Mouse (Mus musculus) kidney, adult 18-20 months (tissue): ENCODE measurements at regions not wholly inside any gene's neighbourhood (a gene's known extent, or its start where the extent isn't known, plus 50 kb on each side); places are given as distances from the start of the nearest gene placed in this dataset.
A peak's percentile ranks its signal among the peaks of the same experiment; 100 is the strongest.
"Not testable (repeated sequence)": the region's sequence is repeated elsewhere in the genome, so short reads cannot be mapped to it uniquely, and the experiment has no call there.

Source experiments
- DNase-seq: peaks from one replicate; pipeline ENCODE4 v3.0.0; 2021

DNA sequence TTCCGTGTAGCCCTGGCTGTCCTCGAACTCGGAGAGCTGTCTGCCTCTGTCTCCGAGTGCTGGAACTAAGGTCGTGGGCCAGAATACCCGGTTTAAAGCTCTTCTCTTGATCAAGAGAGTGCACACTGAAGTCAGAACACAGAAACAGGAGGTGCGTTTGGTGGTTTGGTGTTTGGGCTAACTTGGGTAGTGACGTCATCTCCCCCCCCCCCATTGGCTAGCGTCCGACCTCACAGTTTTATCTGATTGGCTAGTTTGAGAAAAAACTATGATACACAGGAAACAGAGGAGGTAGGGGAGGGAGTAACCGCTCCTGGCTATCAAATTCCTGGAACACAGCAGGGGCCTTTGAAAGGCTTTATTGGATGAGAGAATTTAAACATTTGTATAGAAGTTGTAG is 60.2 kb upstream of the Pim1 start:
- DNase-seq = no peak

DNA sequence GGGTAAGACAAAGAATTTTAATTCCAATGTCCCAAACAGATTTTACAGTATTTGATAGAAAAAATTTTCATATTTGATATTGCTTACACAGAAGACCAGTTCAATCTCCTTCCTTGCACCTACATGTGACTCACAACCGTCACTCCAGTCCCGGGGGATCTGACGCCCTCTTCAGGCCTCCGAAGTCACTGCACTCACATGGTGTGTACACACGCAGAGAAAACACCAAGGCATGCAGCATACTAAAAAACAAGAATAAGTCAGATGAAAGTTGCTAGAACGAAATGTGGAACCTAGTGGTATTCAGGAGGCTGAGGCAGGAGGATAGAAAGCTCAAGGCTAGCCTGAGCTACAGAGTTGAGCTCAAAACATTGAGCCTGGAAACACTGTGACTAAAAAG is 59.7 kb upstream of the Pim1 start:
- DNase-seq = no peak

GRCm38 (mm10) chr17:29431553-29432297 is 58.8 kb upstream of the Pim1 start:
- no peak for DNase-seq

- no peak for DNase-seq
Measured at GRCm38 (mm10) chr17:29432666-29433065, 57.9 kb upstream of the Pim1 start.

DNA sequence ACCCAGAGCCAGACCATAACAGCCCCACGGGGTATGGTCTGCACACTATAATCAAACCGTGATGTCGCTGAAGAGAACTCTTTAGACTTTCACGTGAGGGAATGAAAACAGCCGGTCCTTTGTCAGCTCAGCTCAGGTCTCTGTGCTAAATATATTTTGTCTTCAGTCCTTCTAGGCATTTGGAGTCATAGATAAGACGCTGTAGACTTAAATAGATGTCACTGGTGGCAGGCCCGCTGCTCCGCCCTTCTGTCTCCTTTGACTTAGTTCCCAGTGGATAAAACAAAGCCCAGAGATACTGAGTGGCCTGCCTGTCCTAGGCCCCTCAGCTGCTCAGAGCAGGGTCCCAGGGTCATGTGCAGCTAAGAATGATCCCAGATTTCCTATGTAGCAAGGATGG is 57.2 kb upstream of the Pim1 start:
- DNase-seq = no peak

GRCm38 (mm10) chr17:29434074-29434944 is 56.2 kb upstream of the Pim1 start:
- DNase-seq = no peak

- no peak for DNase-seq
Measured at GRCm38 (mm10) chr17:29435345-29436006, 55.1 kb upstream of the Pim1 start.

DNA sequence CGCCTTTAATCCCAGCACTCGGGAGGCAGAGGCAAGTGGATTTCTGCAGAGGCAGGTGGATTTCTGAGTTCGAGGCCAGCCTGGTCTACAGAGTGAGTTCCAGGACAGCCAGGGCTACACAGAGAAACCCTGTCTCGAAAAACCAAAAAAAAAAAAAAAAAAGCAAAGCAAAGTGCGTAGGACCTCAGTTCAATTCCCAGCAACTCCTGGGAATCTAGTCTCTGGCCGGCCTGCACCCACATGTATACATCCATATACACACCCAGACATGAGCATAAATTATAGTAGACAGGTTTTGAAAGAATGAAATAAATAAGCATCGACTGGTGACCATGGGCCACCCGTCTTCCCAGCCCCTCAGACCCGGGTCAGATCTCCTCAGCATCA is 54.1 kb upstream of the Pim1 start:
- DNase-seq = not testable (repeated sequence)

DNA sequence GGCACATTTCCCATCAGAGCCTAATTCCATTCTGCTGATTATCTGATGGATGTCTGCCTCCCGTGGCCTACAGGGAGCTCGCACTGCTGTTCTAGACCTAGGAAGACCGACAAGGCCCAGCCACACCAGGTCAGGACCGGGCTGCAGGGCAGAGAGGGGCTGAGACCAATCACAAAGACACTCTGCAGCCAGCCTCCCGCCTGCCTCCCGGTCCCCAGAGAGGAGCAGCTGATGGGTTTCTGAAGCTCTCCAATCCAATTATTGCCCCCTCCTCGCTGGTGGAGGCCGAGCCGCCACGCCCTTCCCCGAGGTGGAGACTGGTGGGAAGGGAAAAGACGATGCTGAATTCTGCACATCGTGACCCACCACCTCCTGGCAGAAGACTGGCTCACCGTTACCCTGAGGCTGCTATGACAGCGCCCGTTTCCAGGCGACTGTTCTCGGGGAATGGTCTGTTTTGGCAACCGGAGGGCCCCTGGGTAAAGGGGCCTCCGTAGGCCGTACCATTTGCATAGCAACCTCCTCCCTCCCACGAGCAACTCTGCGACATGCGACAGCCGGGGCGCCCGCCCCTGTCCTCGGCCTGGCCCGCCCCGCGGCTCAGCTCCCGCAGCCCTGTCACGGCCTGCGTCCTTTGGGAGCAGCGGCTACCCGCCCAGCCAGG is 53.5 kb upstream of the Pim1 start:
- peak; percentile 73 for DNase-seq

DNA sequence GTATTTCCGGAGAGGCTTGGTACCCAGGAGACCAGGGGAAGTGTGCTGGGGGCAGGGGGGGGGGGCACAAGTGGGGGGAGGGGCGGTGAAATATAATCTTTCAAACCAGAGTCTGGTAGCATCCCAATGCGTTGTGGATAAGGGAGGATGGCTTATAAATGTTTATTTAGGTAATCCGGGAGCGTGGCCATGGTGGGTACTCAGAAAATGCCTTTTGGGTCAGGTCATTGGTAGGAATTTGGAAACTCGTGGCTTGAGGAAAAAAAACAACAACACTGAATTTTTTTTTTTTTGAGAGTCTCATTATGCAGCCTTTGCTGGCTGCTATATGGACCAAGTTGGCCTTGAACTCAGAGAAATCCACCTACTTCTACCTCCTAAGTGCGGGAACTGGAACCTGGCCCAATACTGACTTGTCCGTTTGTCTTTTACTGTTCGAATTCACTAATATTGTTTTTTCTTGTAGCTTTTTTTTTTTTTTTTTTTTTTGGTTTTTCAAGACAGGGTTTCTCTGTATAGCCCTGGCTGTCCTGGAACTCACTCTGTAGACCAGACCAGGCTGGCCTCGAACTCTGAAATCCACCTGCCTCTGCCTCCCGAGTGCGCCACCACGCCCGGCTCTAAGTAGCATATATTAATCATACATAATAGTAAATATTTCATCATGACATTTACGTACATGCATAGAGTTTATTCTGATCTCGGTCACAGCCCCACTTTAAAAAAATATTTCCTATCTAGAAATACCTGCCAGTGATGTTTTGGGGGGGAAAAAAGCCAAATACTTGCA is 52.8 kb upstream of the Pim1 start:
- DNase-seq = no peak

DNA sequence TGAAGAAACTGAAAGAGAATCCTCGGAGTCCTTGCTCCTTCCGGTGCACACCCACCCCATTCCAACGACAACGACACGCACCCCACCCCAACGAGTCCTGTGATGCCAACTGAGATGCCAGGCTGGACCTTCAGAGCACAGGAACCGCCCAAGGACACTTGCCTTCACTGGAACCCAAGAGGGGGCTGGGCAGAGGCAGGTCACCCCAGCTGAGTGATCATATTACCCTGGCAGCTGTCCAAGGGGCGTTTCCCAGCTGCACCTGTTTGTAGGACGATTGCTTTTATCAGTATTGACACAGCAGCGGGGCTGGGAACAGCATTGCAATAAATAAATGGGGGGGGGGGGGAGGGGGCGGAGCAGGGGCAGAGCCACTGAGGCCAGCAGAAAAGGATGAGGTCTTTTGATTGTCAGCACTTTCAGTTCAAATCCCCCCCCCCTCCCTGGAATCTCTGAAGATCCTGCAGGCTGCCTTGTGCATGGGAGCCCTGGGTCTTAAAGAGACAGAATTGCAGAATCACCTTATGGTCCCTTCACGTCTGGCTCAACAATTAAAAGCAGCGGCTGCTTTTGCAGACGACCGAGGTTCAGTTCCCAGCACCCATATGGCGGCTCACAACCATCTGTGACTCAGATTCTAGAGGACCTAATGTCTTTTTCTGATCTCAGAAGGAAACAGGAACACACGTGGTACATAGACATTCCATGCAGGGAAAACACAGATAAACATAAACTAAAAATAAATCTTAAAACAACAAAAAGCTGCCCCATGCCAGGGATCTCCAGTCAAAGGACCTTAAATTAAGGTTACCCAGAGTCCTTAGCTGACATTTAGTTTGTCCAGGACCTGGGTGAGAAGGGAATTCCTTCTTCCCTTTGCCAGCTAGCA is 52.0 kb upstream of the Pim1 start:
- DNase-seq = peak; percentile 79

GRCm38 (mm10) chr17:29439992-29440391 is 50.6 kb upstream of the Pim1 start:
- no peak for DNase-seq

- DNase-seq = no peak
Measured at GRCm38 (mm10) chr17:29440490-29440889, 50.1 kb upstream of the Pim1 start.
